ENCODE assay signal across 15 mouse cellular contexts in genomic region chr3:143291793-143292192, GRCm38 (mm10).
DNase-seq lines count a peak whose midpoint lies in the region; ATAC-seq and TF ChIP-seq lines count a peak whose summit lies in the region.
"Had no signal": no experiment of that assay in that cellular context is flagged by ENCODE, and none has a peak within 500 bp of the region (broad histone marks: within the 10 kb centered on the region; RNA-seq: fewer than 3 reads in every experiment).

No protein-coding gene starts in this region.

- H3K9me3 ChIP-seq in hindbrain, postnatal 0 days (ENCODE audit: low read length): no peaks in the 10 kb centered on the region
- no peaks in the 10 kb centered on the region for H3K9me3 ChIP-seq in hindbrain, embryonic 13.5 days
- no peaks in the 10 kb centered on the region for H3K9me3 ChIP-seq in CH12.LX (replicated peaks; ENCODE audit: low read length)
- H3K9me3 ChIP-seq: hindbrain, embryonic 15.5 days; midbrain, embryonic 12.5 days; neural tube, embryonic 13.5 days had no signal

- peak; percentile 17 for DNase-seq in adrenal gland, postnatal 25 days
- no peak for DNase-seq in adrenal gland, adult 2 months
- no peak for DNase-seq in hindbrain, postnatal 0 days (ENCODE audit: low spot score)
- DNase-seq in CH12.LX (ENCODE audit: extremely low read depth): no peak
- peak; percentile 17 to 28 for DNase-seq in layer of hippocampus, postnatal 25 days (ENCODE audit: extremely low spot score in 1 of 2, low spot score in 1 of 2)
- DNase-seq in ovary, postnatal 10 days (ENCODE audit: low spot score): no peak
- DNase-seq in Muller cell, postnatal 12 days (ENCODE audit: inconsistent ontology term): no peak
- DNase-seq: embryo, embryonic 11 days; gastrocnemius, postnatal 25 days; spleen, adult 18-20 months; thymus, postnatal 36 days had no signal

- H3K36me3 ChIP-seq in hindbrain, postnatal 0 days (ENCODE audit: insufficient read depth, low read length): no peaks in the 10 kb centered on the region
- no peaks in the 10 kb centered on the region for H3K36me3 ChIP-seq in hindbrain, embryonic 13.5 days
- H3K36me3 ChIP-seq in CH12.LX (replicated peaks in 1 of 2; ENCODE audit: control insufficient read depth in 1 of 2, insufficient read depth in 1 of 2, low read length in 1 of 2): no peaks in the 10 kb centered on the region
- H3K36me3 ChIP-seq: hindbrain, embryonic 15.5 days; midbrain, embryonic 12.5 days; neural tube, embryonic 13.5 days had no signal

- H3K9ac ChIP-seq in hindbrain, postnatal 0 days (replicated peaks; ENCODE audit: low read length): no peak overlapping the region
- H3K9ac ChIP-seq in hindbrain, embryonic 13.5 days: no peak overlapping the region
- H3K9ac ChIP-seq in CH12.LX (ENCODE audit: insufficient read depth, low read depth): no peak overlapping the region
- H3K9ac ChIP-seq: hindbrain, embryonic 15.5 days; midbrain, embryonic 12.5 days; neural tube, embryonic 13.5 days had no signal

- H3K27me3 ChIP-seq in hindbrain, postnatal 0 days (ENCODE audit: insufficient read depth, low read length): no peaks in the 10 kb centered on the region
- no peaks in the 10 kb centered on the region for H3K27me3 ChIP-seq in hindbrain, embryonic 13.5 days
- no peaks in the 10 kb centered on the region for H3K27me3 ChIP-seq in CH12.LX (replicated peaks)
- H3K27me3 ChIP-seq: hindbrain, embryonic 15.5 days; midbrain, embryonic 12.5 days; neural tube, embryonic 13.5 days had no signal

- dilution Hi-C loops in CH12.LX (cut with MboI; ENCODE audit: extremely low pct_ligation_motif_present, extremely low pct_unique_long_range_greater_than_20kb, low sequenced_read_pairs): no loop called here

- in situ Hi-C loops in CH12.LX (cut with MboI; ENCODE audit: low pct_ligation_motif_present, low pct_unique_long_range_greater_than_20kb, low sequenced_read_pairs): no loop called here

- H3K4me2 ChIP-seq in hindbrain, postnatal 0 days (ENCODE audit: low read depth, low read length): no peak overlapping the region
- H3K4me2 ChIP-seq in hindbrain, embryonic 13.5 days: no peak overlapping the region
- H3K4me2 ChIP-seq in CH12.LX (ENCODE audit: insufficient read depth, low read depth, poor library complexity, severe bottlenecking): no peak overlapping the region
- H3K4me2 ChIP-seq: hindbrain, embryonic 15.5 days; midbrain, embryonic 12.5 days; neural tube, embryonic 13.5 days had no signal

- TF ChIP-seq POLR2A in CH12.LX (IDR thresholded peaks at IDR 0.05; ENCODE audit: low read depth, low read length): no peak

- TF ChIP-seq EP300 in CH12.LX (IDR thresholded peaks at IDR 0.05; ENCODE audit: low read length): no peak

- H3K4me3 ChIP-seq in hindbrain, postnatal 0 days (ENCODE audit: low read length): no peak overlapping the region
- H3K4me3 ChIP-seq in hindbrain, embryonic 13.5 days: no peak overlapping the region
- no peak overlapping the region for H3K4me3 ChIP-seq in CH12.LX (replicated peaks in 1 of 3; ENCODE audit: low read depth in 2 of 3, low read length in 2 of 3, poor library complexity in 1 of 3)
- H3K4me3 ChIP-seq: hindbrain, embryonic 15.5 days; midbrain, embryonic 12.5 days; neural tube, embryonic 13.5 days had no signal

- peak; percentile 17; the same call in 1 of the 2 replicates for TF ChIP-seq CTCF in hindbrain, postnatal 0 days (IDR thresholded peaks at IDR 0.05; ENCODE audit: low read depth)
- TF ChIP-seq CTCF in CH12.LX (conservative IDR thresholded peaks at IDR 0.05 in 1 of 2, IDR thresholded peaks at IDR 0.05 in 1 of 2; ENCODE audit: low read depth in 2 of 2, low read length in 2 of 2): peak in 1 of 2 experiments; percentile 52; a peak in 2 of 4 replicates

- no peak overlapping the region for H3K27ac ChIP-seq in hindbrain, postnatal 0 days
- H3K27ac ChIP-seq in hindbrain, embryonic 13.5 days: no peak overlapping the region
- no peak overlapping the region for H3K27ac ChIP-seq in CH12.LX (ENCODE audit: insufficient read depth, low read depth)
- H3K27ac ChIP-seq: hindbrain, embryonic 15.5 days; midbrain, embryonic 12.5 days; neural tube, embryonic 13.5 days had no signal

- no peak for ATAC-seq in hindbrain, postnatal 0 days
- ATAC-seq in hindbrain, embryonic 13.5 days (ENCODE audit: low FRiP score): no peak

- no peaks in the 10 kb centered on the region for H3K4me1 ChIP-seq in hindbrain, postnatal 0 days (ENCODE audit: insufficient read depth, low read length)
- no peaks in the 10 kb centered on the region for H3K4me1 ChIP-seq in hindbrain, embryonic 13.5 days (replicated peaks)
- H3K4me1 ChIP-seq in CH12.LX (ENCODE audit: control insufficient read depth in 1 of 2, insufficient read depth in 2 of 2): no peaks in the 10 kb centered on the region
- H3K4me1 ChIP-seq: hindbrain, embryonic 15.5 days; midbrain, embryonic 12.5 days; neural tube, embryonic 13.5 days had no signal

- WGBS in hindbrain, postnatal 0 days: 86% methylated on average over 4 of the region's 4 CpGs
- WGBS in hindbrain, embryonic 13.5 days: 91% methylated on average over 4 of the region's 4 CpGs

- no peaks in the 10 kb centered on the region for H3K79me2 ChIP-seq in CH12.LX (replicated peaks; ENCODE audit: control insufficient read depth, extremely low read depth, insufficient read depth, poor library complexity, severe bottlenecking)

- TF ChIP-seq RAD21 in CH12.LX (IDR thresholded peaks at IDR 0.05; ENCODE audit: low read depth, low read length): peak; percentile 32

TF ChIP-seq in CH12.LX, 34 proteins besides CTCF, POLR2A, EP300 and RAD21:
- no peak for TF ChIP-seq ETS1 (conservative IDR thresholded peaks at IDR 0.05; ENCODE audit: low read depth, low read length)
- TF ChIP-seq BHLHE40 (IDR thresholded peaks at IDR 0.05; ENCODE audit: low read depth, low read length): no peak
- peak; percentile 42 for TF ChIP-seq SMC3 (IDR thresholded peaks at IDR 0.05; ENCODE audit: low read depth, low read length)

Comparison
In these comparisons a context has a peak if more than half of its experiments do, and no peak if none do; other contexts are left out.
1. DNase-seq: peak in adrenal gland, postnatal 25 days (single experiment) and layer of hippocampus, postnatal 25 days (2 of 2); none in adrenal gland, adult 2 months (single experiment), hindbrain, postnatal 0 days (single experiment), CH12.LX (single experiment), ovary, postnatal 10 days (single experiment) and Muller cell, postnatal 12 days (single experiment).